Mouse (Mus musculus) MEL (cell line): ENCODE measurements around the gene Limch1. TPM values are rescaled to one million over a fixed set of nuclear protein-coding genes. Genes with fewer than 3 reads are reported as not detected.

ENCODE experiments used
- DNase-seq: peaks from one replicate; pipeline ENCODE4 v3.0.0; 2011; ENCODE audit warnings: low read depth, low spot score
- H3K27ac ChIP-seq: 2 replicates; pipeline ENCODE4 v1.5.1; 2012; ENCODE audit warnings: low read depth, mild to moderate bottlenecking, control low read depth, low read length, moderate library complexity; ENCODE audit not compliant: control insufficient read depth
- H3K27me3 ChIP-seq, 2 experiments: fragments of 150-350 bp in 1 of 2; sonication (generic) in 1 of 2; 2 replicates each; pipeline ENCODE4 v1.6.1; 2012; ENCODE audit warnings: low read length in 2 of 2, mild to moderate bottlenecking in 2 of 2, improper control_type of control experiment in 1 of 2, moderate library complexity in 1 of 2; ENCODE audit not compliant: insufficient read depth in 2 of 2, control insufficient read depth in 1 of 2
- H3K36me3 ChIP-seq, 2 experiments: 2 replicates each; pipeline ENCODE4 v1.6.1; 2012 to 2014; ENCODE audit warnings: low read length in 2 of 2, improper control_type of control experiment in 1 of 2, inconsistent platforms in 1 of 2, mild to moderate bottlenecking in 1 of 2; ENCODE audit not compliant: insufficient read depth in 2 of 2, control insufficient read depth in 1 of 2
- H3K4me1 ChIP-seq, 2 experiments: fragments of 150-350 bp in 1 of 2; sonication (generic) in 1 of 2; 2 replicates each; pipeline ENCODE4 v1.6.1; 2012; ENCODE audit warnings: low read length in 2 of 2, improper control_type of control experiment in 1 of 2, mild to moderate bottlenecking in 1 of 2; ENCODE audit not compliant: insufficient read depth in 2 of 2, control insufficient read depth in 1 of 2
- H3K4me3 ChIP-seq, 2 experiments: fragments of 150-350 bp in 1 of 2; sonication (generic) in 1 of 2; 2 replicates each; pipeline ENCODE4 v1.5.1; 2012; ENCODE audit warnings: low read depth in 2 of 2, low read length in 2 of 2, mild to moderate bottlenecking in 2 of 2, moderate library complexity in 2 of 2, control low read depth in 1 of 2, improper control_type of control experiment in 1 of 2; ENCODE audit not compliant: control insufficient read depth in 1 of 2, insufficient read depth in 1 of 2
- H3K79me2 ChIP-seq: 2 replicates; pipeline ENCODE4 v1.6.1; 2012; ENCODE audit warnings: mild to moderate bottlenecking, low read length, moderate library complexity; ENCODE audit not compliant: control insufficient read depth, poor library complexity, insufficient read depth
- H3K9ac ChIP-seq: 2 replicates; pipeline ENCODE4 v1.6.1; 2012; ENCODE audit warnings: low read depth, mild to moderate bottlenecking, control low read depth, low read length, moderate library complexity; ENCODE audit not compliant: control insufficient read depth, poor library complexity, severe bottlenecking
- H3K9me3 ChIP-seq: fragments of 150-350 bp; sonication (generic); replicated peaks from 2 replicates; pipeline ENCODE4 v1.6.1; 2012; ENCODE audit warnings: mild to moderate bottlenecking, low read length, improper control_type of control experiment, moderate library complexity; ENCODE audit not compliant: insufficient read depth
- CHD1 ChIP-seq: IDR thresholded peaks from 2 replicates; pipeline ENCODE4 v1.6.1; 2012; ENCODE audit warnings: low read depth, mild to moderate bottlenecking, inconsistent platforms, low read length, improper control_type of control experiment
- CHD2 ChIP-seq: IDR thresholded peaks from 2 replicates; pipeline ENCODE4 v1.6.1; 2011; ENCODE audit warnings: low read length, improper control_type of control experiment
- CTCF ChIP-seq, 3 experiments: IDR thresholded peaks in 2 of 3; conservative IDR thresholded peaks in 1 of 3; 2 replicates each; pipeline ENCODE4 v1.5.1; 2011 to 2012; ENCODE audit warnings: low read length in 3 of 3, low read depth in 2 of 3, mild to moderate bottlenecking in 2 of 3, improper control_type of control experiment in 1 of 3, inconsistent platforms in 1 of 3, mixed read lengths in 1 of 3, moderate library complexity in 1 of 3; ENCODE audit not compliant: control insufficient read depth in 1 of 3, insufficient read depth in 1 of 3, poor library complexity in 1 of 3, severe bottlenecking in 1 of 3
- ELF1 ChIP-seq: IDR thresholded peaks from 2 replicates; pipeline ENCODE4 v1.6.1; 2014; ENCODE audit warnings: low read depth, mild to moderate bottlenecking, inconsistent platforms, low read length, improper control_type of control experiment, moderate library complexity
- EP300 ChIP-seq, 2 experiments: IDR thresholded peaks; 2 replicates each; pipeline ENCODE4 v1.6.1; 2011; ENCODE audit warnings: improper control_type of control experiment in 2 of 2, low read length in 2 of 2, low read depth in 1 of 2, mild to moderate bottlenecking in 1 of 2
- GATA1 ChIP-seq: IDR thresholded peaks from 2 replicates; pipeline ENCODE4 v1.6.1; 2011; ENCODE audit warnings: low read depth, low read length, improper control_type of control experiment
- HCFC1 ChIP-seq: IDR thresholded peaks from 2 replicates; pipeline ENCODE4 v1.6.1; 2012; ENCODE audit warnings: low read depth, mild to moderate bottlenecking, inconsistent platforms, low read length, improper control_type of control experiment, moderate library complexity
- JUND ChIP-seq: IDR thresholded peaks from 2 replicates; pipeline ENCODE4 v1.6.1; 2011; ENCODE audit warnings: low read depth, mild to moderate bottlenecking, improper control_type of control experiment, low read length
- KAT2A ChIP-seq: conservative IDR thresholded peaks from 2 replicates; pipeline ENCODE4 v1.6.1; 2012; ENCODE audit warnings: low read depth, low read length, improper control_type of control experiment, inconsistent platforms
- MAFK ChIP-seq: IDR thresholded peaks from 2 replicates; pipeline ENCODE4 v1.6.1; 2011; ENCODE audit warnings: low read depth, mild to moderate bottlenecking, low read length, improper control_type of control experiment, borderline replicate concordance
- MAX ChIP-seq: IDR thresholded peaks from 2 replicates; pipeline ENCODE4 v1.6.1; 2011; ENCODE audit warnings: low read length, improper control_type of control experiment
- MXI1 ChIP-seq: IDR thresholded peaks from 2 replicates; pipeline ENCODE4 v1.6.1; 2011; ENCODE audit warnings: mild to moderate bottlenecking, low read depth, low read length, improper control_type of control experiment
- MYB ChIP-seq: IDR thresholded peaks from 2 replicates; pipeline ENCODE4 v1.6.1; 2011; ENCODE audit warnings: mild to moderate bottlenecking, low read depth, low read length, improper control_type of control experiment
- NELFE ChIP-seq: IDR thresholded peaks from 2 replicates; pipeline ENCODE4 v1.6.1; 2011; ENCODE audit warnings: low read depth, low read length, improper control_type of control experiment
- POLR2AphosphoS2 ChIP-seq: IDR thresholded peaks from 2 replicates; pipeline ENCODE4 v1.6.1; 2011; ENCODE audit warnings: low read length, improper control_type of control experiment
- POLR2AphosphoS5 ChIP-seq: IDR thresholded peaks from 2 replicates; pipeline ENCODE4 v1.6.1; 2012; ENCODE audit warnings: low read depth, borderline replicate concordance, mild to moderate bottlenecking, inconsistent platforms, low read length, moderate library complexity, mixed read lengths
- RCOR1 ChIP-seq: IDR thresholded peaks from 2 replicates; pipeline ENCODE4 v1.6.1; 2012; ENCODE audit warnings: low read depth, mild to moderate bottlenecking, inconsistent platforms, low read length, improper control_type of control experiment
- TCF12 ChIP-seq: IDR thresholded peaks from 2 replicates; pipeline ENCODE4 v1.6.1; 2014; ENCODE audit warnings: low read depth, mild to moderate bottlenecking, inconsistent platforms, low read length, improper control_type of control experiment, moderate library complexity
- UBTF ChIP-seq: IDR thresholded peaks from 2 replicates; pipeline ENCODE4 v1.6.1; 2012; ENCODE audit warnings: low read depth, mild to moderate bottlenecking, inconsistent platforms, low read length, improper control_type of control experiment, moderate library complexity, borderline replicate concordance; ENCODE audit not compliant: insufficient read depth
- USF1 ChIP-seq: IDR thresholded peaks from 2 replicates; pipeline ENCODE4 v1.6.1; 2014; ENCODE audit warnings: low read depth, mild to moderate bottlenecking, inconsistent platforms, low read length, improper control_type of control experiment, moderate library complexity
- USF2 ChIP-seq, 2 experiments: IDR thresholded peaks; 2 replicates each; pipeline ENCODE4 v1.6.1; 2011 to 2012; ENCODE audit warnings: improper control_type of control experiment in 2 of 2, low read length in 2 of 2, borderline replicate concordance in 1 of 2, inconsistent platforms in 1 of 2, low read depth in 1 of 2, mild to moderate bottlenecking in 1 of 2; ENCODE audit not compliant: insufficient read depth in 1 of 2
- ZKSCAN1 ChIP-seq: IDR thresholded peaks from 2 replicates; pipeline ENCODE4 v1.6.1; 2012; ENCODE audit warnings: low read depth, mild to moderate bottlenecking, inconsistent platforms, low read length, improper control_type of control experiment, moderate library complexity
- ZNF384 ChIP-seq: IDR thresholded peaks from 2 replicates; pipeline ENCODE4 v1.6.1; 2012; ENCODE audit warnings: low read depth, mild to moderate bottlenecking, inconsistent platforms, low read length, improper control_type of control experiment
- polyA plus RNA-seq, 2 experiments: library from polyadenylated mRNA; stranded (reverse) in 1 of 2; unstranded in 1 of 2; fragments of >175 nt in 1 of 2; fragments of >200 nt in 1 of 2; gene quantifications; 2 replicates each; pipeline versions ENCODE4 v1.2.1 to v1.2.4; 2012; ENCODE audit warnings: low replicate concordance in 2 of 2, low read depth in 1 of 2; ENCODE audit not compliant: insufficient read length in 2 of 2, insufficient read depth in 1 of 2, missing spikeins in 1 of 2
- total RNA-seq: library from RNA; depleted of rRNA; stranded (reverse); fragments of 300-350 nt; gene quantifications from 2 replicates; pipeline ENCODE4 v1.2.3, GENCODE M21; 2012

The Limch1 gene
- total and polyA plus RNA-seq, 3 experiments: not detected

DNA sequence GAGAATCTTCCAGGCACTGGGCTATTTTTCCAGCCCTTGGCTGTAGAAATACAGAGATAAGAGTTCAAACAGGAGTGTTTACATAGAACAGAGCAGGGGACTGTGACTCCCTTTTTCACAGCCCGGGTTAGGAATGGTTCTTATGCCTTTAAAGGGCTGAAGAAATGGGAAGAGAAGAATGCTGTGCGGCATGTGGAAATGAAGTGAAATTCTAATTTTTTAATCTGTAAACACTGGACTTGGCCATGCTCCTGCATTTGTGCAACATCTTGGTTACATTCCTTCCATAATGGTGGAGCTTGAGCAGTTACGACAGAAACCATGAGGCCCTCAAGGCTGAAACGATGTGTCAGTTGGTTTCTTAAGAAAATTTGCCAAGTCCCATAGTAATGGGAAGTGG is 165.4 kb downstream of the Limch1 start:
- no peak for DNase-seq
- Histone ChIP-seq H3K4me3 (no peak overlapping the region), H3K27me3 (no peaks in the 10 kb centered on the region), H3K4me1 (no peaks in the 10 kb centered on the region), H3K36me3 (no peaks in the 10 kb centered on the region), H3K9me3 (no peaks in the 10 kb centered on the region), H3K79me2 (no peaks in the 10 kb centered on the region), H3K27ac (no peak overlapping the region), H3K9ac (no peak overlapping the region)
- TF ChIP-seq USF1 (no peak), KAT2A (no peak), ELF1 (no peak), CHD1 (no peak), POLR2AphosphoS2 (no peak), EP300 (IDR thresholded peaks at IDR 0.05; ENCODE audit: low read depth in 1 of 2, low read length in 2 of 2) (no peak)

DNA sequence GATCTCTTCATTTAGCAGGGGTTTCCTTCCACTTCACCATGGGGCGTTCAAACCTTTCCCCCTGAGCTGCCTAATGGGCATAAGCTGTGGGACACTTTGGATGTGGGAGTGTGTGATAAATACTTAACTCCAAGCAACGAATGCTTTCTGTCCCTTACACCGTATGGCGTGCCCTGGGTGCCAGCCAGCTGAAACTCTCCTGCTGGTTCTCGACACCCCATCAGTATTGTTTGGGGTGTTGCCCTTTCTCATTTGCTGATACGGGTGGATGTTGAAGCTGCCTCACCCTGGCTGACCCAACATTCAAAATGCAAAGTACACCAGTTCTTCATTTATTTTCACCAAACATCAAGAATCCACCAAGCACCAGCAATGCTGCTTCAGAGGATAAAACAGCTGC is 168.2 kb downstream of the Limch1 start:
- no peaks in the 10 kb centered on the region for H3K36me3 ChIP-seq
- no peaks in the 10 kb centered on the region for H3K27me3 ChIP-seq
- no peak for DNase-seq
- H3K27ac ChIP-seq: no peak overlapping the region
- H3K79me2 ChIP-seq: no peaks in the 10 kb centered on the region
- H3K4me1 ChIP-seq: no peaks in the 10 kb centered on the region
- no peak overlapping the region for H3K9ac ChIP-seq
- H3K4me3 ChIP-seq: no peak overlapping the region
- TF ChIP-seq CHD2: no peak
- TF ChIP-seq JUND: no peak
- no peak for TF ChIP-seq MAFK
- no peak for TF ChIP-seq USF2 (IDR thresholded peaks at IDR 0.05; ENCODE audit: borderline replicate concordance in 1 of 2, insufficient read depth in 1 of 2, low read depth in 1 of 2, low read length in 2 of 2)
- TF ChIP-seq MXI1: no peak
- no peak for TF ChIP-seq KAT2A
- TF ChIP-seq TCF12: no peak
- no peaks in the 10 kb centered on the region for H3K9me3 ChIP-seq

DNA sequence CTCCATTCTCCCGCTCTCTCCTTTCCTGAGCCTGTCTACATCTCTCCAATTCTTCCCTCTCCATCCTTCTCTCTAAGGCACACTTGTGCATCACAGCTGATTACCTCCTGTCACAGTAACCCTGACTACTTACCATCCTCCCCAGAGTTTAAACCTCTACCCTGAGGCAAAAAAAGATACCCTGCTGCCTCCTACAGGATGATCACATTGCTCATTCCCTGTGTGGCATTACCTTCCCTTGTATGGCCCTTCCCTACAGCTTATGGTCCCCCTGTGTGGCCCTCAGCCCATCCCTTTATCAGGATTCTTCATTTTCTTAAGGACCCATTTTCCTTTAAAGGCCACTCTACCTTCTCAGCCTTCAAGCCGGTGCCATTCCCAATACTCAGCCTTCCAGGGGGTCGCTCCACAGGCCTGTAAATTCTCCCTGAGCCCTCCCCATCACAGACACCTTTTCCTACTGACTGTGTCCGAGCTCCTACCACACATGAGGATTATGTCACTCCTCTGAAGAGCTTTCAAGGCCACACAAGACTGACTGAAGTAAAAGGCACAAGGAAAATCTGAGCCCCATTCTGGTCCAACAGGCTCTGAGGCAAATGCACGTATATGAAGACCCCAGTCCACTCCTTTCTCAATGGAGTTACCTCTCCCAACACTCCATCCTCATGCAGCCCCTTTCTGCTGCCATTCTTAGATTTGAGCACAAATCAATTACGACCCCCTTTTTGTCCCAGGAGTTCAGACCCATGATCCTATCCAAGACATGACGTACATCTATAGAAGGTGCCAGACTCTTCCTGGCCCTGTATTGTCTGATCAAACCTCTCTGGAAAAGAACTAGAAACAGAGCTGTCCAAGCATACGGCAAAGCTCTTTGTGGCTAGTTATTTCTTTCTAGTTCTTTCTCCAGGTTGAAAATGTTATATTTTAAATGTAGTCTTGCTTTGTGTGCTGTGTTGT is 172.0 kb downstream of the Limch1 start:
- TF ChIP-seq ZKSCAN1: no peak
- TF ChIP-seq MAX: no peak
- TF ChIP-seq MYB: no peak
- no peak for TF ChIP-seq JUND
- no peak for TF ChIP-seq GATA1
- no peak for TF ChIP-seq ELF1
- no peak for TF ChIP-seq ZNF384
- no peak for TF ChIP-seq NELFE
- TF ChIP-seq CTCF (IDR thresholded peaks at IDR 0.05 in 2 of 3, conservative IDR thresholded peaks at IDR 0.05 in 1 of 3; ENCODE audit: control insufficient read depth in 1 of 3, insufficient read depth in 1 of 3, low read depth in 2 of 3, low read length in 3 of 3, poor library complexity in 1 of 3, severe bottlenecking in 1 of 3): no peak
- no peak for TF ChIP-seq CHD2
- no peak for TF ChIP-seq EP300 (IDR thresholded peaks at IDR 0.05; ENCODE audit: low read depth in 1 of 2, low read length in 2 of 2)
- no peak for TF ChIP-seq TCF12
- no peak for TF ChIP-seq UBTF
- TF ChIP-seq POLR2AphosphoS5: no peak
- TF ChIP-seq HCFC1: no peak
- TF ChIP-seq KAT2A: no peak
- no peak for TF ChIP-seq CHD1
- no peak for TF ChIP-seq RCOR1
- TF ChIP-seq, all 39 proteins: peak for 0
- Histone ChIP-seq H3K27me3 (no peaks in the 10 kb centered on the region), H3K36me3 (no peaks in the 10 kb centered on the region), H3K9ac (no peak overlapping the region), H3K79me2 (no peaks in the 10 kb centered on the region), H3K27ac (no peak overlapping the region), H3K9me3 (no peaks in the 10 kb centered on the region), H3K4me3 (no peak overlapping the region), H3K4me1 (no peaks in the 10 kb centered on the region)
- DNase-seq: no peak
